Mouse (Mus musculus) heart, embryonic 14.5 days (tissue): ENCODE data around the gene Apoh. TPM values are rescaled to one million over a fixed set of nuclear protein-coding genes. Genes with fewer than 3 reads are reported as not detected.

Experiments
- ATAC-seq: fragments of 200-750 bp; cut with Nextera tagmentation; 2 replicates; pipeline ENCODE4 v1.8.0; 2017; ENCODE audit warnings: low read depth, moderate TSS enrichment; ENCODE audit not compliant: insufficient number of reproducible peaks, insufficient read depth, low FRiP score
- H3K27ac ChIP-seq, 2 experiments: fragments of 200-500 bp in 1 of 2; fragments of 300-500 bp in 1 of 2; sonication (generic) in 1 of 2; replicated peaks in 1 of 2; 2 replicates each; pipeline ENCODE4 v1.5.1; 2012 to 2014; ENCODE audit warnings: low read depth in 2 of 2, low read length in 2 of 2, control low read depth in 1 of 2, mild to moderate bottlenecking in 1 of 2, mixed read lengths in 1 of 2; ENCODE audit not compliant: control insufficient read depth in 1 of 2, insufficient read depth in 1 of 2
- H3K27me3 ChIP-seq: fragments of 300-500 bp; sonication (generic); 2 replicates; pipeline ENCODE4 v1.6.1; 2014; ENCODE audit warnings: mild to moderate bottlenecking, low read length, control low read depth; ENCODE audit not compliant: control insufficient read depth, insufficient read depth
- H3K36me3 ChIP-seq: fragments of 300-500 bp; sonication (generic); 2 replicates; pipeline ENCODE4 v1.6.1; 2014; ENCODE audit warnings: mild to moderate bottlenecking, control low read depth, low read length, mixed read lengths; ENCODE audit not compliant: control insufficient read depth, insufficient read depth
- H3K4me1 ChIP-seq, 2 experiments: fragments of 200-500 bp in 1 of 2; fragments of 300-500 bp in 1 of 2; sonication (generic) in 1 of 2; 2 replicates each; pipeline ENCODE4 v1.6.1; 2012 to 2014; ENCODE audit warnings: low read length in 2 of 2, control low read depth in 1 of 2, mixed read lengths in 1 of 2; ENCODE audit not compliant: control insufficient read depth in 2 of 2, insufficient read depth in 2 of 2
- H3K4me2 ChIP-seq: fragments of 300-500 bp; sonication (generic); 2 replicates; pipeline ENCODE4 v1.6.1; 2014; ENCODE audit warnings: mild to moderate bottlenecking, low read length
- H3K4me3 ChIP-seq, 2 experiments: fragments of 200-500 bp in 1 of 2; fragments of 300-500 bp in 1 of 2; sonication (generic) in 1 of 2; 2 replicates each; pipeline ENCODE4 v1.5.1; 2012 to 2014; ENCODE audit warnings: low read length in 2 of 2, mild to moderate bottlenecking in 2 of 2, control low read depth in 1 of 2, low read depth in 1 of 2, moderate library complexity in 1 of 2; ENCODE audit not compliant: control insufficient read depth in 1 of 2, insufficient read depth in 1 of 2
- H3K9ac ChIP-seq: fragments of 300-500 bp; sonication (generic); 2 replicates; pipeline ENCODE4 v1.6.1; 2014; ENCODE audit warnings: mild to moderate bottlenecking, low read length
- H3K9me3 ChIP-seq: fragments of 300-500 bp; sonication (generic); 2 replicates; pipeline ENCODE4 v1.6.1; 2016; ENCODE audit warnings: low read length, control low read depth; ENCODE audit not compliant: control insufficient read depth
- WGBS: fragments of 180-500 bp; shearing (Covaris S2); extraction: QIAGEN DNeasy Blood & Tissue Kit; methylation state at CpG from one replicate; pipeline ENCODE4 v1.1.7; 2014; 5-methylcytosine and 5-hydroxymethylcytosine counted together
- polyA plus RNA-seq: library from polyadenylated mRNA; unstranded; fragments of >200 nt; fragmentation: Nextera tagmentation; extraction: Ambion mirVana; gene quantifications from 2 replicates; pipeline ENCODE4 v1.2.1, GENCODE M21; 2014

Gene Apoh
- polyA plus RNA-seq, 1 experiment from 2014 or later: not detected

- no peak for ATAC-seq
- Histone ChIP-seq H3K9ac (no peak overlapping the region), H3K4me3 (peak overlapping the region in 1 of 2 experiments; percentile 84; a peak in 2 of 4 replicates), H3K27me3 (no peaks in the 10 kb centered on the region), H3K27ac (no peak overlapping the region), H3K4me2 (peak overlapping the region; percentile 83), H3K4me1 (peaks cover 5% of the 10 kb centered on the region in 2 experiments; a peak in 1 of 4 replicates), H3K36me3 (no peaks in the 10 kb centered on the region), H3K9me3 (no peaks in the 10 kb centered on the region)
- WGBS: 90% methylated on average over 3 of the region's 3 CpGs
These were observed 82.9 kb downstream of the Apoh start for GRCm38 (mm10) chr11:108426086-108426485.

- Histone ChIP-seq H3K4me2 (no peak overlapping the region), H3K36me3 (no peaks in the 10 kb centered on the region), H3K4me1 (peaks cover 5% of the 10 kb centered on the region in 2 experiments; a peak in 1 of 4 replicates), H3K4me3 (no peak overlapping the region), H3K9ac (no peak overlapping the region), H3K27me3 (no peaks in the 10 kb centered on the region), H3K9me3 (no peaks in the 10 kb centered on the region), H3K27ac (no peak overlapping the region)
- WGBS: 71% methylated on average over 6 of the region's 6 CpGs
- no peak for ATAC-seq
These were observed 84.0 kb downstream of the Apoh start for GRCm38 (mm10) chr11:108427191-108427590.

- peaks cover 5% of the 10 kb centered on the region in 2 experiments; a peak in 1 of 4 replicates for H3K4me1 ChIP-seq
- no peak overlapping the region for H3K27ac ChIP-seq
- no peak overlapping the region for H3K4me2 ChIP-seq
- no peaks in the 10 kb centered on the region for H3K36me3 ChIP-seq
- no peaks in the 10 kb centered on the region for H3K9me3 ChIP-seq
- no peaks in the 10 kb centered on the region for H3K27me3 ChIP-seq
- 78% methylated on average over 2 of the region's 2 CpGs for WGBS
- no peak overlapping the region for H3K9ac ChIP-seq
- ATAC-seq: no peak
- no peak overlapping the region for H3K4me3 ChIP-seq
These were observed 85.9 kb downstream of the Apoh start for GRCm38 (mm10) chr11:108429076-108429475.

GRCm38 (mm10) chr11:108443893-108444563 lies 100.9 kb downstream of the Apoh start:
- no peaks in the 10 kb centered on the region for H3K9me3 ChIP-seq
- 90% methylated on average over 11 of the region's 11 CpGs for WGBS
- no peak overlapping the region for H3K4me3 ChIP-seq
- no peaks in the 10 kb centered on the region for H3K27me3 ChIP-seq
- no peak for ATAC-seq
- no peak overlapping the region for H3K27ac ChIP-seq
- no peak overlapping the region for H3K4me2 ChIP-seq
- no peak overlapping the region for H3K9ac ChIP-seq
- H3K36me3 ChIP-seq: peaks cover 18% of the 10 kb centered on the region; the same call in 1 of the 2 replicates
- H3K4me1 ChIP-seq: no peaks in the 10 kb centered on the region

- H3K27ac ChIP-seq: no peak overlapping the region
- H3K9ac ChIP-seq: no peak overlapping the region
- H3K4me1 ChIP-seq: no peaks in the 10 kb centered on the region
- peaks cover 8% of the 10 kb centered on the region; the same call in 1 of the 2 replicates for H3K36me3 ChIP-seq
- 0 out of 2 replicates have a peak, but pooled peaks cover 6% of the 10 kb centered on the region for H3K9me3 ChIP-seq
- no peak overlapping the region for H3K4me2 ChIP-seq
- no peak for ATAC-seq
- H3K4me3 ChIP-seq: no peak overlapping the region
- H3K27me3 ChIP-seq: no peaks in the 10 kb centered on the region
These were observed 104.0 kb downstream of the Apoh start for GRCm38 (mm10) chr11:108447148-108447547.

- Histone ChIP-seq H3K9me3 (0 out of 2 replicates have a peak, but pooled peaks cover 6% of the 10 kb centered on the region), H3K4me3 (no peak overlapping the region), H3K4me1 (no peaks in the 10 kb centered on the region), H3K27ac (no peak overlapping the region), H3K27me3 (no peaks in the 10 kb centered on the region), H3K36me3 (peaks cover 4% of the 10 kb centered on the region; the same call in 1 of the 2 replicates), H3K9ac (no peak overlapping the region), H3K4me2 (no peak overlapping the region)
- no peak for ATAC-seq
- 32% methylated on average over 3 of the region's 3 CpGs for WGBS
These were observed 106.7 kb downstream of the Apoh start for GRCm38 (mm10) chr11:108449811-108450210.

- H3K27ac ChIP-seq: no peak overlapping the region
- 67% methylated on average over 3 of the region's 3 CpGs for WGBS
- H3K9me3 ChIP-seq: 0 out of 2 replicates have a peak, but pooled peaks cover 4% of the 10 kb centered on the region
- H3K9ac ChIP-seq: no peak overlapping the region
- no peak overlapping the region for H3K4me2 ChIP-seq
- H3K4me1 ChIP-seq: peaks cover 0 to 7% of the 10 kb centered on the region in 2 experiments; a peak in 2 of 4 replicates
- no peak overlapping the region for H3K4me3 ChIP-seq
- H3K36me3 ChIP-seq: no peaks in the 10 kb centered on the region
- no peaks in the 10 kb centered on the region for H3K27me3 ChIP-seq
- ATAC-seq: no peak
These were observed 116.4 kb downstream of the Apoh start for GRCm38 (mm10) chr11:108459599-108459998.
